Mouse (Mus musculus) urinary bladder, postnatal 14 days (tissue): Measurements from ENCODE around the gene Gprc5a.

Experiments
- DNase-seq: peaks from one replicate; pipeline ENCODE4 v3.0.0; 2021; ENCODE audit warnings: low spot score

Gene Gprc5a

GRCm38 (mm10) chr6:135065236-135065957, at the start of gene Gprc5a:
TSS of gene Gprc5a (plus strand) at chr6:135065651.
- DNase-seq: peak; percentile 74

GRCm38 (mm10) chr6:135017211-135017610, 48.2 kb upstream of the Gprc5a start:
- DNase-seq: no peak

- no peak for DNase-seq
These were observed 45.9 kb upstream of the Gprc5a start for GRCm38 (mm10) chr6:135019564-135019963.

- no peak for DNase-seq
These were observed 43.8 kb upstream of the Gprc5a start for GRCm38 (mm10) chr6:135021633-135022032.

GRCm38 (mm10) chr6:135023379-135023778, 42.1 kb upstream of the Gprc5a start:
- DNase-seq: peak; percentile 35

- DNase-seq: no peak
These were observed 40.5 kb upstream of the Gprc5a start for GRCm38 (mm10) chr6:135024781-135025420.

- no peak for DNase-seq
These were observed 39.2 kb upstream of the Gprc5a start for GRCm38 (mm10) chr6:135026232-135026631.

- DNase-seq: peak; percentile 55
These were observed 38.7 kb upstream of the Gprc5a start for GRCm38 (mm10) chr6:135026755-135027154.

GRCm38 (mm10) chr6:135029246-135029645, 36.2 kb upstream of the Gprc5a start:
- peak; percentile 57 for DNase-seq

GRCm38 (mm10) chr6:135038674-135039073, 26.8 kb upstream of the Gprc5a start:
- no peak for DNase-seq

GRCm38 (mm10) chr6:135040275-135040871, 25.1 kb upstream of the Gprc5a start:
- peak; percentile 14 for DNase-seq

GRCm38 (mm10) chr6:135041930-135042329, 23.5 kb upstream of the Gprc5a start:
- no peak for DNase-seq

GRCm38 (mm10) chr6:135047276-135047675, 18.2 kb upstream of the Gprc5a start:
- DNase-seq: no peak

- no peak for DNase-seq
These were observed 16.9 kb upstream of the Gprc5a start for GRCm38 (mm10) chr6:135048509-135048908.

- peak; percentile 32 for DNase-seq
These were observed 16.5 kb upstream of the Gprc5a start for GRCm38 (mm10) chr6:135048956-135049355.

GRCm38 (mm10) chr6:135053789-135054188, 11.7 kb upstream of the Gprc5a start:
- DNase-seq: no peak

GRCm38 (mm10) chr6:135055882-135056281, 9.6 kb upstream of the Gprc5a start:
- DNase-seq: no peak

- no peak for DNase-seq
These were observed 4.7 kb upstream of the Gprc5a start for GRCm38 (mm10) chr6:135060728-135061127.

GRCm38 (mm10) chr6:135064621-135065020, 830 bp upstream of the Gprc5a start:
- no peak for DNase-seq

GRCm38 (mm10) chr6:135066795-135067445, 1.5 kb downstream of the Gprc5a start:
- no peak for DNase-seq

GRCm38 (mm10) chr6:135068221-135068620, 2.8 kb downstream of the Gprc5a start:
- DNase-seq: no peak

GRCm38 (mm10) chr6:135069856-135070255, 4.4 kb downstream of the Gprc5a start:
- no peak for DNase-seq

GRCm38 (mm10) chr6:135070347-135070746, 4.9 kb downstream of the Gprc5a start:
- no peak for DNase-seq
